Mouse (Mus musculus) C2C12 (cell line): ENCODE measurements around the gene Nfam1.

Experiments used
- CEBPB ChIP-seq: IDR thresholded peaks from one replicate; pipeline ENCODE4 v1.6.1; 2011; ENCODE audit warnings: low read depth, mild to moderate bottlenecking, control low read depth, moderate library complexity
- CTCF ChIP-seq: IDR thresholded peaks from one replicate; pipeline ENCODE4 v1.5.1; 2011; ENCODE audit not compliant: control insufficient read depth, insufficient read depth, insufficient read length
- MAX ChIP-seq: IDR thresholded peaks from one replicate; pipeline ENCODE4 v1.6.1; 2011; ENCODE audit warnings: mild to moderate bottlenecking, control low read depth
- MYOD1 ChIP-seq: IDR thresholded peaks from one replicate; pipeline ENCODE4 v1.6.1; 2011; ENCODE audit warnings: low read depth; ENCODE audit not compliant: control insufficient read depth, insufficient read length
- MYOG ChIP-seq: IDR thresholded peaks from one replicate; pipeline ENCODE4 v1.6.1; 2011; ENCODE audit not compliant: control insufficient read depth, insufficient read length; ENCODE audit errors: extremely low read depth
- USF1 ChIP-seq: IDR thresholded peaks from one replicate; pipeline ENCODE4 v1.6.1; 2011; ENCODE audit warnings: low read depth, mild to moderate bottlenecking, control low read depth, moderate library complexity

- TF ChIP-seq CTCF (no peak), USF1 (no peak), MYOG (no peak), CEBPB (no peak), MYOD1 (no peak), MAX (no peak)
These were observed 72.1 kb downstream of the Nfam1 start for GRCm38 (mm10) chr15:82960786-82961561.
